Mouse (Mus musculus): ENCODE measurements at regions not wholly inside any gene's neighbourhood (a gene's known extent, or its start where the extent isn't known, plus 50 kb on each side); places are given as distances from the start of the nearest gene placed in this dataset.

DNA sequence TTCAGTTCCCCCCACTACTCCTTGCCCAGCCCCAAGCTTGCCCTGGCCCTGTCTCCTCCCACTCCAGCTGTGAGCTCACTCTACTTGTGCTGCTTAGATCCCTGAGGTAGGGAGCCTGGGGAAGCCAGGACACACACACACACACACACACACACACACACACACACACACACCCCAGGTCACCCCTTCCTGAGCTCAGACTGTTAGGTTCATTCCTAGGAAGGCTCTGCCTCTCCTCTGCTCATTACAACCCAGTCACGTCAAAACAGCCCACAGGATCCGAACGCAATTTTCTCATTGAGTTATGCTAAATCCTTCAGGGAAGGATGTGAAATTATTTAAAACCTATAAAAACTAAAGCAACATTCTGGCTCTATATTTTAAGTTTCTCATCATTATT is 136.0 kb upstream of the Kdm8 start:
- Histone ChIP-seq H3K27ac (no peak overlapping the region), H3K9me3 (no peaks in the 10 kb centered on the region), H3K36me3 (replicated peaks) (no peaks in the 10 kb centered on the region), H3K4me1 (no peaks in the 10 kb centered on the region), H3K27me3 (ENCODE audit: poor library complexity, severe bottlenecking) (no peaks in the 10 kb centered on the region), H3K4me3 (no peak overlapping the region)
- no peak for DNase-seq (ENCODE audit: extremely low spot score, low spot score)
- 83% methylated on average over 3 of the region's 3 CpGs for WGBS

DNA sequence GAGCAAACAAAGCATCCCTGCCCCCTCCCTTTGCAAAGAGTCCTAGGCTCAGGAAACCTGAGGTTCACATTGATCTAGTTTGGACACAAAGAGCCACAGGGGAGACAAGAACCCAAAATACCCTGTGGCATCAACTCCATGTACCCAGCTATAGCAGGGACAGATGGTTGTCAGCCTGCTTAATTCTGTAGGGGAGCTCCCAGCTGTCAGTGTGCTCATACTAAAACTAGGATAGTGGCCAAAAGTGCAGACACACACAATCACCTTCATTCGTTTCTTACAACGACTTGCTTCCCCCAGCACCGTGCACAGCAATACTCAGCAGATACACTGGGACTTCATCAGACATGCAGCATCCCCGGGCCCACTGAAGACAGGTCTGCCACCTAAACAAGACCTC is 133.5 kb upstream of the Kdm8 start:
- H3K4me1 ChIP-seq, result no peaks in the 10 kb centered on the region
- no peak overlapping the region for H3K4me3 ChIP-seq
- H3K36me3 ChIP-seq (replicated peaks), result no peaks in the 10 kb centered on the region
- 89% methylated on average over 4 of the region's 4 CpGs for WGBS
- no peaks in the 10 kb centered on the region for H3K27me3 ChIP-seq (ENCODE audit: poor library complexity, severe bottlenecking)
- H3K9me3 ChIP-seq, result no peaks in the 10 kb centered on the region
- no peak overlapping the region for H3K27ac ChIP-seq
- no peak for DNase-seq (ENCODE audit: extremely low spot score, low spot score)

DNA sequence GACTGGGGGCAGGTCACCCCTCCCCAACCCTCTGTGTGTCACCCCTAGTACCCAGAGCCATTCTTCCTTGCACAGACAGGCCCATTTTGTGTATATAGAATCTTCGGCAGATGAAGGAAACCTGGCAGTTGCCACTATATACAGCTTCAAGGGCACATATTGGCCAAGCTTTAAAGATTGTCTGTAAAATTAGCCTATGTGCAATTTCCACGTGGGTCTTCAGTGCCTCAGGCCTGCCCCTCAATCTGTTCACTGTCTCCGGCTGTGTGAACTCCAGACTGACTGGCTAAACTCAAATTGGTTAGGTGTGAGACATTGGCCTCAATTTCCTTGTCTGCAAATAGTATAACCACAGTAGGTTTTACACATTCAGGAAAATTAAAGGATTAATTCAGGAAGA is 130.9 kb upstream of the Kdm8 start:
- no peak for DNase-seq (ENCODE audit: extremely low spot score, low spot score)
- WGBS, result 91% methylated on average over 3 of the region's 3 CpGs
- no peaks in the 10 kb centered on the region for H3K9me3 ChIP-seq
- no peak overlapping the region for H3K27ac ChIP-seq
- no peak overlapping the region for H3K4me3 ChIP-seq
- H3K4me1 ChIP-seq, result no peaks in the 10 kb centered on the region
- no peaks in the 10 kb centered on the region for H3K27me3 ChIP-seq (ENCODE audit: poor library complexity, severe bottlenecking)
- H3K36me3 ChIP-seq (replicated peaks), result no peaks in the 10 kb centered on the region

DNA sequence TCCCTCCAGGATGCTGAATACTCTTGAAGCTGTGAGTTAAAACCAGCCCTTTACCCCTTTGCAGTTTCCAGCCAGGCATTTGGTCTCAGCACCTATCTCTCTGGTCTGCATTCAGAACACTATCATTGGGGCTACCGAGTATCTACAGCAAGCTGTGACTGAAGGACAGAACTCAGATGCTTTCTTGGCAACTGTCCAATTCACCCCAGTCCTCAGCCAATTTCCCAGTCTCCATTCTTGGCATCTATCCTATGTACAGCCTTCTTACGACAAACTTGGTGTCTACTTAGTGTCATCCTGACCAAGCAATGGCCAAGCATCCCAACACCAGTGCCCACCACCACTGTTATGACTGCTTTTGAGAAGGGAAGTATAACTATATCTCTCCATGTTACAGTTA is 109.7 kb upstream of the Kdm8 start:
- 91% methylated on average over 2 of the region's 2 CpGs for WGBS
- Histone ChIP-seq H3K27me3 (ENCODE audit: poor library complexity, severe bottlenecking) (peaks cover 13% of the 10 kb centered on the region; the same call in 1 of the 2 replicates), H3K4me3 (no peak overlapping the region), H3K9me3 (no peaks in the 10 kb centered on the region), H3K36me3 (replicated peaks) (no peaks in the 10 kb centered on the region), H3K27ac (no peak overlapping the region), H3K4me1 (peaks cover 5% of the 10 kb centered on the region; the same call in 1 of the 2 replicates)
- DNase-seq (ENCODE audit: extremely low spot score, low spot score), result no peak

DNA sequence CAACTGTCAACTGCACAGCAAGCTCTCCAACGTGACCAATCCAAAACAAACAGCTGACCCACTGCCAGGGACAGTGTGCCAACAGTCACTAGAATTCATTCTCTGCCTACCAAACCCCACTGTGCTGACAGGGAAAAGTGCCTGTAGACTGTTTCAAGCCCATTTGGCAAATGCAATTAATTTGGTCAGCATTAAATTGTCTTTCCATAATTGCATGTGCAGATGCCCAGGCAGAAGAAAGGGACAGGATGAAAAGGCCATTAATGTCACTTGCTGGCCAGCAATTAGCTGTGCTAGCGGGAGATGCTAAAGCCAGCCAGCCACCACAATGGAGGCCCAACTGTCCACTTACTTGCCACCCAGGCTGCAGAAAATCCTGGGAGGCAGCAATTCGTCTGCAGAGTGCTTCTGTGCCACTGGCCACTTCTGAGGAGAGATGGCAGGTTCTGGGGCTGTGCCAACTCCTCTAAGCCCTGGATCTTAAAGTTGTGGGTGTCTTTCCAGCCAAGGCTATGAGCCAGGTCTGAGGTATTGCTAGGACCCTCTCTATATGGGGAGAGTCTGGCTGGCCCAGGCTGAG is 108.8 kb upstream of the Kdm8 start:
- Histone ChIP-seq H3K27me3 (ENCODE audit: poor library complexity, severe bottlenecking) (peaks cover 13% of the 10 kb centered on the region; the same call in 1 of the 2 replicates), H3K9me3 (no peaks in the 10 kb centered on the region), H3K27ac (no peak overlapping the region), H3K36me3 (replicated peaks) (no peaks in the 10 kb centered on the region), H3K4me1 (peaks cover 5% of the 10 kb centered on the region; the same call in 1 of the 2 replicates), H3K4me3 (no peak overlapping the region)
- 35% methylated on average over 3 of the region's 3 CpGs for WGBS
- DNase-seq (ENCODE audit: extremely low spot score, low spot score), result no peak

- Histone ChIP-seq H3K27me3 (ENCODE audit: poor library complexity, severe bottlenecking) (peaks cover 13% of the 10 kb centered on the region; the same call in 1 of the 2 replicates), H3K9me3 (no peaks in the 10 kb centered on the region), H3K36me3 (replicated peaks) (no peaks in the 10 kb centered on the region), H3K4me3 (no peak overlapping the region), H3K27ac (no peak overlapping the region), H3K4me1 (peaks cover 5% of the 10 kb centered on the region; the same call in 1 of the 2 replicates)
- 89% methylated on average over 3 of the region's 3 CpGs for WGBS
- DNase-seq (ENCODE audit: extremely low spot score, low spot score), result no peak
These were observed 107.7 kb upstream of the Kdm8 start for GRCm38 (mm10) chr7:125336826-125337225.

DNA sequence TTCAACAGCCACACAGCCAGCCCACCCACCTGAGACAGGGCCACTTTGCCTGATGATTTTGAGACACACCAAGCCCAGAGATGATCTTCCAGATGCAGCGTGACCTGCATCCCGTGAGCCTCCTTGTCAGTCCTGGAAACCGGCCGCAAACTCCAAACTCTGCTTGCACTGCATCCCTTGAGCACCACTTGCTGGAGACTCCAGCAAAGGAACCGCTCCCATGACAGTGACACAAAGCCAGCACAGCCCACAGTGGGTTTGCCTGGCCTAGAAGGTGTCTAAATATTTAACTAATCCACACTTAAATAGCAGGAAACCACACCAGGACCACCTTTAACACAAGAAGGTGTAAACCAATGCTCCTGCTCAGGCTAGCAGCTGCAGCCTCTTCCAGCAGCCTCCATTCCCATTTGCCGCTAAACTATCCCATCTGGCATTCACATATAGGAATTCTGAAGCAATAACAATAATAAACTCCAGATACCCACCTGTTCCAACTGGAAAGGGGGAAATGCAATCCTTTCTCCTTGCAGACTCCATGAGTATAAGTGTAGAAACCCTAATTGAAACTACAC is 106.2 kb upstream of the Kdm8 start:
- H3K4me1 ChIP-seq, result peaks cover 5% of the 10 kb centered on the region; the same call in 1 of the 2 replicates
- no peak overlapping the region for H3K4me3 ChIP-seq
- no peaks in the 10 kb centered on the region for H3K36me3 ChIP-seq (replicated peaks)
- H3K9me3 ChIP-seq, result no peaks in the 10 kb centered on the region
- 81% methylated on average over 6 of the region's 6 CpGs for WGBS
- DNase-seq (ENCODE audit: extremely low spot score, low spot score), result no peak
- no peak overlapping the region for H3K27ac ChIP-seq
- peaks cover 13% of the 10 kb centered on the region; the same call in 1 of the 2 replicates for H3K27me3 ChIP-seq (ENCODE audit: poor library complexity, severe bottlenecking)

DNA sequence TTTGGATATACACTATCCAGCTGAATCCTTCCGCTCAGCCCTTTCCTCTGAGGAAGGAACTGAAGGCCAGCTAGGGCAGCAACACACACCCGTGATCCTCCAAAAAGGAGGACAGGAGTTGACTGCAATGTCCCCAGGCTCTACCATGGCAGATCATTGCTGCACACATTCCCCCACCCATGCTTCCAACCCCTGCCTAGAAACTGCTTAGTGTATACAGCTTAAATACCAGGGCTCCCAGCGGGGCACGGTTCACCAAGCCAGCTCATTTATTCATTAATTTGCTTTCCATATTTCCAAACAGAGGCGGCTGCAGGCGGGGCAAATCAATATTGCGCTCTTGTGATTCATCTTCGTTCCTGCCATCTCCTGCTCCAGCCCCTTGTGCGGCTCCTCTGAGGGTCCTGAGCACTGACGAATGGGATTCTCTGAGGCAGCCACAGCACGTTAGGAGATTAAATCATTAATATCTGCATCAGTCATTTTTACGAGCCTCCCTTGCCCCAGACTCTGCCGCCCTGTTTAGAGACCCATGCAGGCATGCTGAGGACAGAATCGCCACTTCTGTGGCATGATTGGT is 104.1 kb upstream of the Kdm8 start:
- 89% methylated on average over 14 of the region's 14 CpGs for WGBS
- Histone ChIP-seq H3K27me3 (ENCODE audit: poor library complexity, severe bottlenecking) (peaks cover 13% of the 10 kb centered on the region; the same call in 1 of the 2 replicates), H3K4me3 (no peak overlapping the region), H3K9me3 (no peaks in the 10 kb centered on the region), H3K4me1 (peaks cover 5% of the 10 kb centered on the region; the same call in 1 of the 2 replicates), H3K36me3 (replicated peaks) (no peaks in the 10 kb centered on the region), H3K27ac (no peak overlapping the region)
- DNase-seq (ENCODE audit: extremely low spot score, low spot score), result no peak

- Histone ChIP-seq H3K27ac (no peak overlapping the region), H3K4me1 (no peaks in the 10 kb centered on the region), H3K9me3 (no peaks in the 10 kb centered on the region), H3K36me3 (replicated peaks) (no peaks in the 10 kb centered on the region), H3K27me3 (ENCODE audit: poor library complexity, severe bottlenecking) (no peaks in the 10 kb centered on the region), H3K4me3 (no peak overlapping the region)
- 87% methylated on average over 3 of the region's 3 CpGs for WGBS
- no peak for DNase-seq (ENCODE audit: extremely low spot score, low spot score)
These were observed 94.9 kb upstream of the Kdm8 start for GRCm38 (mm10) chr7:125349606-125350005.

GRCm38 (mm10) chr7:125354211-125354610 is 90.3 kb upstream of the Kdm8 start:
- H3K27ac ChIP-seq, result no peak overlapping the region
- 91% methylated on average over 1 of the region's 1 CpGs for WGBS
- no peaks in the 10 kb centered on the region for H3K36me3 ChIP-seq (replicated peaks)
- H3K9me3 ChIP-seq, result no peaks in the 10 kb centered on the region
- no peak overlapping the region for H3K4me3 ChIP-seq
- H3K27me3 ChIP-seq (ENCODE audit: poor library complexity, severe bottlenecking), result no peaks in the 10 kb centered on the region
- H3K4me1 ChIP-seq, result no peaks in the 10 kb centered on the region
- no peak for DNase-seq (ENCODE audit: extremely low spot score, low spot score)

GRCm38 (mm10) chr7:125354956-125355355 is 89.5 kb upstream of the Kdm8 start:
- no peak for DNase-seq (ENCODE audit: extremely low spot score, low spot score)
- no peaks in the 10 kb centered on the region for H3K27me3 ChIP-seq (ENCODE audit: poor library complexity, severe bottlenecking)
- no peak overlapping the region for H3K27ac ChIP-seq
- no peaks in the 10 kb centered on the region for H3K4me1 ChIP-seq
- 90% methylated on average over 10 of the region's 10 CpGs for WGBS
- no peaks in the 10 kb centered on the region for H3K9me3 ChIP-seq
- no peaks in the 10 kb centered on the region for H3K36me3 ChIP-seq (replicated peaks)
- no peak overlapping the region for H3K4me3 ChIP-seq

DNA sequence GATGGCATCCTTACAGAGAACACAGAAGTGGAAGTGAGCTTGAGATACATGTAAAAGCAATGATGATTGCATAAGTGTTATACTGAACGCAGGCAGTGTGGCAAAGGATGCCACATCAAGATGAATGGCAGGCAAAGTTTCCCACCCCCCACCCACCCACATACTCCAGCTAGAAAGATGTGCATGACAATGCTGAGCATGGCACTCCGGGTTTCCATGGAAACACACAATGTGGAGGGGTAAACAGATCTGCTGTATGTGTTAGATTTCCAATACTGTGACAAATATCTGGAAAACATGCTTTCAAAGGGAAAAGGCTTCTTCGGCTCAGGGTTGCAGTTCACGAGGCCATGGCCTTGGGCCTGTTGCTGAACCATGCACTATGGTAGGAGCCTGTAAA is 86.5 kb upstream of the Kdm8 start:
- Histone ChIP-seq H3K4me3 (no peak overlapping the region), H3K36me3 (replicated peaks) (no peaks in the 10 kb centered on the region), H3K27me3 (ENCODE audit: poor library complexity, severe bottlenecking) (no peaks in the 10 kb centered on the region), H3K4me1 (no peaks in the 10 kb centered on the region), H3K27ac (no peak overlapping the region), H3K9me3 (no peaks in the 10 kb centered on the region)
- no peak for DNase-seq (ENCODE audit: extremely low spot score, low spot score)
- 86% methylated on average over 4 of the region's 4 CpGs for WGBS

- H3K36me3 ChIP-seq (replicated peaks), result no peaks in the 10 kb centered on the region
- H3K9me3 ChIP-seq, result no peaks in the 10 kb centered on the region
- H3K4me1 ChIP-seq, result no peaks in the 10 kb centered on the region
- DNase-seq (ENCODE audit: extremely low spot score, low spot score), result no peak
- H3K4me3 ChIP-seq, result no peak overlapping the region
- no peak overlapping the region for H3K27ac ChIP-seq
- no peaks in the 10 kb centered on the region for H3K27me3 ChIP-seq (ENCODE audit: poor library complexity, severe bottlenecking)
- whole genome bisulfite sequencing, result 76% methylated on average over 2 of the region's 2 CpGs
These were observed 61.5 kb upstream of the Kdm8 start for GRCm38 (mm10) chr7:125383021-125383420.
